Mouse (Mus musculus): Measurements from ENCODE around the gene Zbtb20. TPM values are rescaled to one million over a fixed set of nuclear protein-coding genes. Genes with fewer than 3 reads are reported as not detected.

The Zbtb20 gene
- polyA plus RNA-seq, 1 experiment from 2014 or later = 23.5 TPM

GRCm38 (mm10) chr16:43561956-43562355 lies 686.3 kb downstream of the Zbtb20 start:
- WGBS = 77% methylated on average over 4 of the region's 4 CpGs
- no peak overlapping the region for H3K27ac ChIP-seq (ENCODE audit: low read length)
- no peak for ATAC-seq (ENCODE audit: insufficient read depth, low FRiP score)
- H3K4me2 ChIP-seq (ENCODE audit: low read depth, low read length) = no peak overlapping the region
- no peaks in the 10 kb centered on the region for H3K9me3 ChIP-seq (replicated peaks; ENCODE audit: control insufficient read depth, low read length)
- no peaks in the 10 kb centered on the region for H3K36me3 ChIP-seq (ENCODE audit: control insufficient read depth, insufficient read depth, low read length)
- no peaks in the 10 kb centered on the region for H3K4me1 ChIP-seq (ENCODE audit: control insufficient read depth, insufficient read depth, low read length)
- H3K27me3 ChIP-seq (ENCODE audit: control insufficient read depth, insufficient read depth, low read length) = no peaks in the 10 kb centered on the region
- no peak overlapping the region for H3K4me3 ChIP-seq (replicated peaks; ENCODE audit: low read length)
- H3K9ac ChIP-seq (ENCODE audit: low read length) = no peak overlapping the region

GRCm38 (mm10) chr16:43565872-43566271 lies 690.2 kb downstream of the Zbtb20 start:
- H3K4me1 ChIP-seq (ENCODE audit: control insufficient read depth, insufficient read depth, low read length) = no peaks in the 10 kb centered on the region

GRCm38 (mm10) chr16:43566511-43566910 lies 690.8 kb downstream of the Zbtb20 start:
- H3K27ac ChIP-seq (ENCODE audit: low read length) = no peak overlapping the region
- ATAC-seq (ENCODE audit: insufficient read depth, low FRiP score) = no peak
- H3K36me3 ChIP-seq (ENCODE audit: control insufficient read depth, insufficient read depth, low read length) = no peaks in the 10 kb centered on the region
- WGBS = 75% methylated on average over 1 of the region's 1 CpGs
- no peaks in the 10 kb centered on the region for H3K27me3 ChIP-seq (ENCODE audit: control insufficient read depth, insufficient read depth, low read length)
- no peaks in the 10 kb centered on the region for H3K9me3 ChIP-seq (replicated peaks; ENCODE audit: control insufficient read depth, low read length)
- no peak overlapping the region for H3K4me3 ChIP-seq (replicated peaks; ENCODE audit: low read length)
- no peak overlapping the region for H3K4me2 ChIP-seq (ENCODE audit: low read depth, low read length)
- H3K9ac ChIP-seq (ENCODE audit: low read length) = no peak overlapping the region
- no peaks in the 10 kb centered on the region for H3K4me1 ChIP-seq (ENCODE audit: control insufficient read depth, insufficient read depth, low read length)

More at GRCm38 (mm10) chr16:43565872-43566271, 690.2 kb downstream of the Zbtb20 start:
- Histone ChIP-seq H3K27me3 (ENCODE audit: control insufficient read depth, insufficient read depth, low read length) (no peaks in the 10 kb centered on the region), H3K4me3 (replicated peaks; ENCODE audit: low read length) (no peak overlapping the region), H3K9ac (ENCODE audit: low read length) (no peak overlapping the region), H3K4me2 (ENCODE audit: low read depth, low read length) (no peak overlapping the region), H3K27ac (ENCODE audit: low read length) (no peak overlapping the region), H3K9me3 (replicated peaks; ENCODE audit: control insufficient read depth, low read length) (no peaks in the 10 kb centered on the region), H3K36me3 (ENCODE audit: control insufficient read depth, insufficient read depth, low read length) (no peaks in the 10 kb centered on the region)
- WGBS = 65% methylated on average over 4 of the region's 4 CpGs
- ATAC-seq (ENCODE audit: insufficient read depth, low FRiP score) = no peak

GRCm38 (mm10) chr16:43571376-43572081 lies 695.8 kb downstream of the Zbtb20 start:
- 86% methylated on average over 16 of the region's 16 CpGs for WGBS
- no peak for ATAC-seq (ENCODE audit: insufficient read depth, low FRiP score)
- no peaks in the 10 kb centered on the region for H3K27me3 ChIP-seq (ENCODE audit: control insufficient read depth, insufficient read depth, low read length)
- H3K4me3 ChIP-seq (replicated peaks; ENCODE audit: low read length) = no peak overlapping the region
- no peak overlapping the region for H3K9ac ChIP-seq (ENCODE audit: low read length)
- no peak overlapping the region for H3K27ac ChIP-seq (ENCODE audit: low read length)
- no peak overlapping the region for H3K4me2 ChIP-seq (ENCODE audit: low read depth, low read length)
- H3K36me3 ChIP-seq (ENCODE audit: control insufficient read depth, insufficient read depth, low read length) = no peaks in the 10 kb centered on the region
- H3K9me3 ChIP-seq (replicated peaks; ENCODE audit: control insufficient read depth, low read length) = no peaks in the 10 kb centered on the region
- H3K4me1 ChIP-seq (ENCODE audit: control insufficient read depth, insufficient read depth, low read length) = peaks cover 4% of the 10 kb centered on the region; the same call in 1 of the 2 replicates

GRCm38 (mm10) chr16:43572171-43572570 lies 696.5 kb downstream of the Zbtb20 start:
- no peak for ATAC-seq (ENCODE audit: insufficient read depth, low FRiP score)
- peaks cover 8% of the 10 kb centered on the region for H3K4me1 ChIP-seq (ENCODE audit: control insufficient read depth, insufficient read depth, low read length)
- no peaks in the 10 kb centered on the region for H3K9me3 ChIP-seq (replicated peaks; ENCODE audit: control insufficient read depth, low read length)
- no peak overlapping the region; the same call in 1 of the 2 replicates for H3K27ac ChIP-seq (ENCODE audit: low read length)
- no peaks in the 10 kb centered on the region for H3K36me3 ChIP-seq (ENCODE audit: control insufficient read depth, insufficient read depth, low read length)
- no peak overlapping the region for H3K4me3 ChIP-seq (replicated peaks; ENCODE audit: low read length)
- H3K9ac ChIP-seq (ENCODE audit: low read length) = no peak overlapping the region
- WGBS = 90% methylated on average over 5 of the region's 5 CpGs
- no peaks in the 10 kb centered on the region for H3K27me3 ChIP-seq (ENCODE audit: control insufficient read depth, insufficient read depth, low read length)
- H3K4me2 ChIP-seq (ENCODE audit: low read depth, low read length) = no peak overlapping the region

- H3K27ac ChIP-seq (ENCODE audit: low read length) = no peak overlapping the region; the same call in 1 of the 2 replicates
- WGBS = 72% methylated on average over 10 of the region's 10 CpGs
- H3K4me1 ChIP-seq (ENCODE audit: control insufficient read depth, insufficient read depth, low read length) = peaks cover 13% of the 10 kb centered on the region
- no peak for ATAC-seq (ENCODE audit: insufficient read depth, low FRiP score)
- H3K9ac ChIP-seq (ENCODE audit: low read length) = no peak overlapping the region
- no peak overlapping the region for H3K4me3 ChIP-seq (replicated peaks; ENCODE audit: low read length)
- H3K4me2 ChIP-seq (ENCODE audit: low read depth, low read length) = no peak overlapping the region
- H3K9me3 ChIP-seq (replicated peaks; ENCODE audit: control insufficient read depth, low read length) = no peaks in the 10 kb centered on the region
- no peaks in the 10 kb centered on the region for H3K27me3 ChIP-seq (ENCODE audit: control insufficient read depth, insufficient read depth, low read length)
- H3K36me3 ChIP-seq (ENCODE audit: control insufficient read depth, insufficient read depth, low read length) = no peaks in the 10 kb centered on the region
Measured at GRCm38 (mm10) chr16:43572766-43573165, 697.1 kb downstream of the Zbtb20 start.

- 0 out of 2 replicates have a peak, but pooled peaks have one; percentile 1 for ATAC-seq (ENCODE audit: insufficient read depth, low FRiP score)
Measured at GRCm38 (mm10) chr16:43573181-43573833, 697.6 kb downstream of the Zbtb20 start.

DNA sequence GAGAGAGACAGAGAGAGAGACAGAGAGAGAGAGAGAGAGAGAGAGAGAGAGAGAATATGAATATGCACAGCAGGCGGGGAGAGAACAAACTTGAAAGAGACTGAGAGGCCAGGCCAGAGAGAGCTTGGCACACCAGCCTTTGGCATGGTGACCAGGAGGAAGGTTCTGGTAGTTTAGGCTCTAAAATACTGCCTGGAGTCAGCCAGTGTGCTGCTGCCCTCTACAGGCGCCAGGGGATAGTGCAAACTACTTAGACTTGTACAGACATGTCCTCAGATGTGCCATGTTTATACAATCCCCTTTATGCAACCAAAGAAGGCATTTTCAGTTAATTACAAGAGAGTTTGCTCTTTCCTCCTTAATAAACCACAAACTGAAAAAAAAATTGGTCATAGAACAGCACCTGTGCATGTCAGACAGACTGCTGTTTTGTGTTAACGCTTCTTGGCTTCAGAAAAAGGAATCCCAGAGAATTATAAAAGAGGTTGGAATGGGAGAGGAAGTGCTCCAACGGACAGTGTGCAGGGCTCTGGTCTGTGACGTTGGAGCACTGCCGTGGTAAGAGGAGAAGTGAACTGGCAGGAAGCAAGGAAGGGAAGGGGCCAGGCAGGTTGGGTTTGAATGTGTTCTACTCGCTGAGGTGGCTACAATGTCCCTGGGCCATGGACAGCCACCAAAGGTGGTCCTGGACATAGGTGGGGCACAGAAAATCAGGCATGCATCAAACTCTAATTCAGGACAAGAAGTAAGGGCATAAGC lies 698.5 kb downstream of the Zbtb20 start:
- no peak overlapping the region for H3K9ac ChIP-seq (ENCODE audit: low read length)
- no peak overlapping the region for H3K4me3 ChIP-seq (replicated peaks; ENCODE audit: low read length)
- no peaks in the 10 kb centered on the region for H3K36me3 ChIP-seq (ENCODE audit: control insufficient read depth, insufficient read depth, low read length)
- H3K9me3 ChIP-seq (replicated peaks; ENCODE audit: control insufficient read depth, low read length) = no peaks in the 10 kb centered on the region
- no peaks in the 10 kb centered on the region for H3K27me3 ChIP-seq (ENCODE audit: control insufficient read depth, insufficient read depth, low read length)
- peaks cover 15% of the 10 kb centered on the region for H3K4me1 ChIP-seq (ENCODE audit: control insufficient read depth, insufficient read depth, low read length)
- no peak overlapping the region for H3K4me2 ChIP-seq (ENCODE audit: low read depth, low read length)
- H3K27ac ChIP-seq (ENCODE audit: low read length) = peak overlapping the region; percentile 62
- 34% methylated on average over 7 of the region's 7 CpGs for WGBS
- peak; percentile 64; the same call in 1 of the 2 replicates for ATAC-seq (ENCODE audit: insufficient read depth, low FRiP score)

More at GRCm38 (mm10) chr16:43573181-43573833, 697.6 kb downstream of the Zbtb20 start:
- no peak overlapping the region for H3K4me2 ChIP-seq (ENCODE audit: low read depth, low read length)
- H3K9ac ChIP-seq (ENCODE audit: low read length) = no peak overlapping the region
- peaks cover 15% of the 10 kb centered on the region for H3K4me1 ChIP-seq (ENCODE audit: control insufficient read depth, insufficient read depth, low read length)
- WGBS = 52% methylated on average over 14 of the region's 14 CpGs
- H3K27me3 ChIP-seq (ENCODE audit: control insufficient read depth, insufficient read depth, low read length) = no peaks in the 10 kb centered on the region
- no peaks in the 10 kb centered on the region for H3K36me3 ChIP-seq (ENCODE audit: control insufficient read depth, insufficient read depth, low read length)
- H3K4me3 ChIP-seq (replicated peaks; ENCODE audit: low read length) = no peak overlapping the region
- no peaks in the 10 kb centered on the region for H3K9me3 ChIP-seq (replicated peaks; ENCODE audit: control insufficient read depth, low read length)
- peak overlapping the region; percentile 62 for H3K27ac ChIP-seq (ENCODE audit: low read length)

DNA sequence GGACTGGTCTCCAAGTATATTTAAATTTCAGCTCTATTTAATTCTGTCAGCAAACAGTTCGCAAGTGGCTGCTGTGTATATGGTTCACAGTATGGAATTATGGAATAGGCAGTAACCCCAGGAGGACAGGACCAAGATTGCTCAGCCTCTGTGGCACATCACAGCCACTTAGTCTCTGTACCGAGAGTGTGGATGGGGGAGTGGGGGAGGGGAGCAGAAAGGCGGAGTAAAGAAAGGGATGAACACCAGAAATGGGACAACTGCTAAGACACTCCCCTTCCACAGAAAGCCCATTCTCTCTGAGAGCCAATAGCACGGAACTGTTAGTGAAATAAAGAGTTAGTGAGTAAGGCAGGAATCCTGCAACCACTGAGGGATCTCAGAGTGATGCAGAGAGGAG lies 699.4 kb downstream of the Zbtb20 start:
- no peak overlapping the region for H3K4me2 ChIP-seq (ENCODE audit: low read depth, low read length)
- no peak overlapping the region for H3K4me3 ChIP-seq (replicated peaks; ENCODE audit: low read length)
- peaks cover 15% of the 10 kb centered on the region for H3K4me1 ChIP-seq (ENCODE audit: control insufficient read depth, insufficient read depth, low read length)
- H3K9me3 ChIP-seq (replicated peaks; ENCODE audit: control insufficient read depth, low read length) = no peaks in the 10 kb centered on the region
- H3K27me3 ChIP-seq (ENCODE audit: control insufficient read depth, insufficient read depth, low read length) = no peaks in the 10 kb centered on the region
- H3K9ac ChIP-seq (ENCODE audit: low read length) = no peak overlapping the region
- H3K27ac ChIP-seq (ENCODE audit: low read length) = no peak overlapping the region
- ATAC-seq (ENCODE audit: insufficient read depth, low FRiP score) = no peak
- WGBS = 46% methylated on average over 4 of the region's 4 CpGs
- no peaks in the 10 kb centered on the region for H3K36me3 ChIP-seq (ENCODE audit: control insufficient read depth, insufficient read depth, low read length)

All from stomach, embryonic 16.5 days (tissue).